Mouse (Mus musculus): ENCODE measurements around the gene Gm49383.

DNA sequence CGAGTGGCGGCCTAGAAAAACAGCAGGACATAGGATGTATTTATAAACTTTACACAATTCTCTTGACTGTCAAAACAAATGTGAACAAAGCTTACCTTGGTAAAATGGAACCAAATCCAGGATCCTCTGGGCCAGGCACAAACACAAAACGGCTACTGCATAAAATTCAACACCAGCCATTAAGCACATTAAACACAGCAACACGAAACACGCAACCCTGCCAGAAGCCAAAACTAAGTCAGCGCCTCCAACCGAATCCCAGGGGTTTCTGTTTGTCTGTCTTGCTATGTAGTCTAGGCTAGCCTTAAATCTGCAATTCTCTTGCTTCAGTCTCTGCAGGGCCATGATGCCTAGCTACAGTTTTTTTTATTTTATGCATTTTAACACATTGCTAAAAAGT, 11.0 kb upstream of the Gm49383 start:
- TF ChIP-seq GATA1 (IDR thresholded peaks at IDR 0.05; ENCODE audit: low read length) (no peak), TAL1 (IDR thresholded peaks at IDR 0.05; ENCODE audit: low read length) (no peak)

Data from erythroblast, embryonic 14.5 days (primary cell).